Mouse (Mus musculus) adrenal gland, adult (tissue): ENCODE data around the gene Pakap.

Source experiments
- DNase-seq, 2 experiments: peaks; one replicate each; pipeline ENCODE4 v3.0.0; 2022 to 2023; ENCODE audit warnings: low spot score in 1 of 2; ENCODE audit not compliant: inconsistent age in 2 of 2

Gene Pakap

GRCm38 (mm10) chr4:57670813-57671469 is 103.0 kb downstream of the Pakap start:
- peak; percentile 57 to 83 for DNase-seq

GRCm38 (mm10) chr4:57672541-57672940 is 104.6 kb downstream of the Pakap start:
- DNase-seq, result peak; percentile 60 to 81

GRCm38 (mm10) chr4:57672996-57673906 is 105.3 kb downstream of the Pakap start:
- DNase-seq, result peak; percentile 91 to 98

- DNase-seq, result no peak
Measured at GRCm38 (mm10) chr4:57674351-57674750, 106.4 kb downstream of the Pakap start.

GRCm38 (mm10) chr4:57675387-57675786 is 107.4 kb downstream of the Pakap start:
- peak; percentile 77 to 84 for DNase-seq

- DNase-seq, result no peak
Measured at GRCm38 (mm10) chr4:57677916-57678315, 109.9 kb downstream of the Pakap start.

- DNase-seq, result peak; percentile 27 to 50
Measured at GRCm38 (mm10) chr4:57678991-57679457, 111.0 kb downstream of the Pakap start.

- DNase-seq, result no peak
Measured at GRCm38 (mm10) chr4:57680186-57680585, 112.2 kb downstream of the Pakap start.

- DNase-seq, result peak in 1 of 2 experiments; percentile 52
Measured at GRCm38 (mm10) chr4:57681511-57681910, 113.5 kb downstream of the Pakap start.

- DNase-seq, result no peak
Measured at GRCm38 (mm10) chr4:57682341-57682740, 114.4 kb downstream of the Pakap start.

GRCm38 (mm10) chr4:57682944-57683343 is 115.0 kb downstream of the Pakap start:
- no peak for DNase-seq

GRCm38 (mm10) chr4:57684676-57685215 is 116.8 kb downstream of the Pakap start:
- no peak for DNase-seq

GRCm38 (mm10) chr4:57686736-57687135 is 118.8 kb downstream of the Pakap start:
- DNase-seq, result no peak

GRCm38 (mm10) chr4:57687583-57687982 is 119.6 kb downstream of the Pakap start:
- no peak for DNase-seq

- no peak for DNase-seq
Measured at GRCm38 (mm10) chr4:57688131-57688530, 120.2 kb downstream of the Pakap start.

GRCm38 (mm10) chr4:57690001-57690400 is 122.0 kb downstream of the Pakap start:
- DNase-seq, result peak in 1 of 2 experiments; percentile 48

- DNase-seq, result no peak
Measured at GRCm38 (mm10) chr4:57690805-57691204, 122.8 kb downstream of the Pakap start.

GRCm38 (mm10) chr4:57694356-57695136 is 126.6 kb downstream of the Pakap start:
- peak in 1 of 2 experiments; percentile 30 for DNase-seq

GRCm38 (mm10) chr4:57696955-57697354 is 129.0 kb downstream of the Pakap start:
- DNase-seq, result no peak

GRCm38 (mm10) chr4:57697918-57698611 is 130.1 kb downstream of the Pakap start:
- no peak for DNase-seq
